ENCODE assay signal across 8 mouse cellular contexts in the genomic region with DNA sequence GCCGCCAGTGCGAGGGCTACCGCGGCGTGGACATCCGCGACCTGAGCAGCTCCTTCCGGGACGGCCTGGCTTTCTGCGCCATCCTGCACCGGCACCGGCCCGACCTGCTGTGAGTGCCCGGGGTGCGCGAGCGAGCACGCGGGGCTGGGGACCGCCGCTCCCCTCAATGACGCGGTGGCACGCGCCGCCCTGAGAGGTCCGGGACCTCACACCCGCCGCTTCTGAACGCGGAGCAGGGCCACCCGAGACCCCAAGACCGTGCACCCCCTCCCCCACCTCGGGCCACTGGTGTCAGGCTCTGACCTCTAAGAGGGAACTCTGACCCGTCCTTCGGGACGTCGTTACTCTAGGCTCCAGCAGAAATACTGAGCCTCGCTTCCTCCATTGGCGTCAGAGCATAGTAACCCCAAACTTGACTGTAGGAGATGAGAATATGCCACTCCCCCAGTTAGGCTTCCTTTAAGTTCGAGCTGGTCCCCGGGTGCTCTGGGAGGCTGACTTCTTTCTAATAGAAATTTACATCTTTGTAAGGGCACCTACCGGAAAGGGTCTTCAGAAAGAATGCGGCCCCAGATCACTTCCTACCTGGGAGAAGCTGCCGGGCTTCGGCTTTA. TPM values are rescaled to one million over a fixed set of nuclear protein-coding genes. Genes with fewer than 3 reads are reported as not detected.
A peak's percentile ranks its signal among the peaks of the same experiment; 100 is the strongest.
DNase-seq lines count a peak whose midpoint lies in the region; ATAC-seq and TF ChIP-seq lines count a peak whose summit lies in the region.

No protein-coding gene starts in this region.

- no peaks in the 10 kb centered on the region for H3K9me3 ChIP-seq in forebrain, embryonic 15.5 days
- no peaks in the 10 kb centered on the region for H3K9me3 ChIP-seq in neural tube, embryonic 13.5 days

- peak overlapping the region; percentile 43; the same call in 1 of the 2 replicates for H3K27ac ChIP-seq in forebrain, embryonic 15.5 days (replicated peaks)
- H3K27ac ChIP-seq in liver, adult 2 months (replicated peaks; ENCODE audit: insufficient read depth, low read depth, low read length): peak overlapping the region; percentile 68
- peak overlapping the region; percentile 80 for H3K27ac ChIP-seq in neural tube, embryonic 13.5 days (replicated peaks)

- no peak for DNase-seq in lung, adult 2 months
- DNase-seq in lung, postnatal 4 days: no peak
- DNase-seq in liver, adult 2 months (ENCODE audit: extremely low read depth, low read depth, low spot score): peak; percentile 54
- no peak for DNase-seq in cerebellum, postnatal 25 days

- peak; percentile 55 for ATAC-seq in activated CD4-positive, CD25-positive, alpha-beta regulatory T cell, adult 4 months
- ATAC-seq in forebrain, embryonic 15.5 days (replicated peaks): peak; percentile 50
- ATAC-seq in neural tube, embryonic 13.5 days (ENCODE audit: low read depth): peak; percentile 60; the same call in 1 of the 2 replicates
- ATAC-seq in megakaryocyte-erythroid progenitor cell, adult 5-6 weeks (replicated peaks; ENCODE audit: low FRiP score, low TSS enrichment, poor library complexity, severe bottlenecking): no peak

- peak overlapping the region; percentile 98 for H3K4me2 ChIP-seq in forebrain, embryonic 15.5 days (replicated peaks)
- H3K4me2 ChIP-seq in neural tube, embryonic 13.5 days: peak overlapping the region; percentile 97

- no peaks in the 10 kb centered on the region for H3K36me3 ChIP-seq in forebrain, embryonic 15.5 days
- no peaks in the 10 kb centered on the region for H3K36me3 ChIP-seq in liver, adult 2 months (ENCODE audit: control insufficient read depth, insufficient read depth, low read length)
- peaks cover 7% of the 10 kb centered on the region for H3K36me3 ChIP-seq in neural tube, embryonic 13.5 days

- peaks cover 16% of the 10 kb centered on the region for H3K79me2 ChIP-seq in liver, adult 2 months (ENCODE audit: control insufficient read depth, insufficient read depth, low read length)

- WGBS in lung, adult 2 months: 1% methylated on average over 46 of the region's 46 CpGs
- WGBS in forebrain, embryonic 15.5 days: under 1% methylated on average over 45 of the region's 46 CpGs
- WGBS in liver, adult 2 months: 1% methylated on average over 46 of the region's 46 CpGs
- WGBS in neural tube, embryonic 13.5 days: under 1% methylated on average over 45 of the region's 46 CpGs

- no peaks in the 10 kb centered on the region for H3K27me3 ChIP-seq in forebrain, embryonic 15.5 days
- no peaks in the 10 kb centered on the region for H3K27me3 ChIP-seq in liver, adult 2 months (ENCODE audit: control insufficient read depth, insufficient read depth, low read length)
- H3K27me3 ChIP-seq in neural tube, embryonic 13.5 days: peaks cover 5% of the 10 kb centered on the region; the same call in 1 of the 2 replicates

- H3K9ac ChIP-seq in forebrain, embryonic 15.5 days (replicated peaks): peak overlapping the region; percentile 94
- H3K9ac ChIP-seq in liver, adult 2 months (ENCODE audit: low read depth, low read length): peak overlapping the region; percentile 98
- peak overlapping the region; percentile 93 for H3K9ac ChIP-seq in neural tube, embryonic 13.5 days

- peak overlapping the region; percentile 83 for H3K4me3 ChIP-seq in lung, adult 2 months (replicated peaks; ENCODE audit: extremely low read depth, low read depth, low read length)
- H3K4me3 ChIP-seq in forebrain, embryonic 15.5 days: peak overlapping the region; percentile 97
- peak overlapping the region; percentile 94 for H3K4me3 ChIP-seq in liver, adult 2 months (ENCODE audit: insufficient read depth, low read depth, low read length)
- peak overlapping the region; percentile 91 for H3K4me3 ChIP-seq in neural tube, embryonic 13.5 days

- TF ChIP-seq POLR2A in lung, adult 2 months (IDR thresholded peaks at IDR 0.05; ENCODE audit: borderline replicate concordance, extremely low read depth, low read depth, low read length): no peak
- no peak for TF ChIP-seq POLR2A in liver, adult 2 months (IDR thresholded peaks at IDR 0.05; ENCODE audit: extremely low read depth, insufficient read depth, low read length)

- TF ChIP-seq CTCF in lung, adult 2 months (IDR thresholded peaks at IDR 0.05; ENCODE audit: insufficient read depth, low read length): no peak
- no peak for TF ChIP-seq CTCF in liver, adult 2 months (IDR thresholded peaks at IDR 0.05; ENCODE audit: low read depth, low read length)

- H3K4me1 ChIP-seq in lung, adult 2 months (ENCODE audit: control insufficient read depth, insufficient read depth, low read length): peaks cover 10% of the 10 kb centered on the region
- H3K4me1 ChIP-seq in forebrain, embryonic 15.5 days: peaks cover 34% of the 10 kb centered on the region
- H3K4me1 ChIP-seq in liver, adult 2 months (ENCODE audit: control insufficient read depth, insufficient read depth, low read length): peaks cover 11% of the 10 kb centered on the region
- peaks cover 36% of the 10 kb centered on the region for H3K4me1 ChIP-seq in neural tube, embryonic 13.5 days (replicated peaks)

RNA-seq across cellular contexts. Expression of a gene that starts 0.7 kb away (rescaled TPM):
- 31.9 and 36.1 TPM in 2 replicates for polyA plus RNA-seq in lung, adult 2 months (2012; rRNA removed)
- polyA plus RNA-seq in activated CD4-positive, CD25-positive, alpha-beta regulatory T cell, adult 4 months (2017; shearing (Covaris generic)): 10 to 100 TPM; 11.1 to 11.3 TPM
- polyA plus RNA-seq in forebrain, embryonic 15.5 days (2015; fragmentation: Nextera tagmentation; extraction: Ambion mirVana): 8.0 and 9.7 TPM in 2 replicates
- total RNA-seq in liver, adult 2 months (2014; rRNA removed): 3.0 and 3.3 TPM in 2 replicates
- polyA plus RNA-seq in liver, adult 2 months (2012; rRNA removed): 6.2 and 8.9 TPM in 2 replicates
- polyA plus RNA-seq in neural tube, embryonic 13.5 days (2015; fragmentation: Nextera tagmentation; extraction: Ambion mirVana): 10.4 and 11.2 TPM in 2 replicates
- total RNA-seq in megakaryocyte-erythroid progenitor cell, adult 5-6 weeks (2014; fragmentation: Nextera tagmentation): 1.5 and 6.4 TPM in 2 replicates
- total RNA-seq in megakaryocyte-erythroid progenitor cell, adult 5-6 weeks (2017): 0.57 and 2.5 TPM in 2 replicates

RNA-seq across cellular contexts. Expression of a gene that starts 31.4 kb away (rescaled TPM):
- polyA plus RNA-seq in lung, adult 2 months (2012; rRNA removed): 35.2 and 38.9 TPM in 2 replicates
- 100 to 1,000 TPM; 105 to 132 TPM for polyA plus RNA-seq in activated CD4-positive, CD25-positive, alpha-beta regulatory T cell, adult 4 months (2017; shearing (Covaris generic))
- 293 and 308 TPM in 2 replicates for polyA plus RNA-seq in forebrain, embryonic 15.5 days (2015; fragmentation: Nextera tagmentation; extraction: Ambion mirVana)
- 29.2 and 36.0 TPM in 2 replicates for total RNA-seq in liver, adult 2 months (2014; rRNA removed)
- polyA plus RNA-seq in liver, adult 2 months (2012; rRNA removed): 29.9 and 33.8 TPM in 2 replicates
- 259 and 278 TPM in 2 replicates for polyA plus RNA-seq in neural tube, embryonic 13.5 days (2015; fragmentation: Nextera tagmentation; extraction: Ambion mirVana)
- total RNA-seq in megakaryocyte-erythroid progenitor cell, adult 5-6 weeks (2014; fragmentation: Nextera tagmentation): 177 and 201 TPM in 2 replicates
- total RNA-seq in megakaryocyte-erythroid progenitor cell, adult 5-6 weeks (2017): 96.2 and 109 TPM in 2 replicates

RNA-seq across cellular contexts. Expression of a gene that starts 31.6 kb away (rescaled TPM):
- polyA plus RNA-seq in lung, adult 2 months (2012; rRNA removed): 20.1 and 20.8 TPM in 2 replicates
- polyA plus RNA-seq in activated CD4-positive, CD25-positive, alpha-beta regulatory T cell, adult 4 months (2017; shearing (Covaris generic)): 1 to 10 TPM; 7.0 to 7.3 TPM
- polyA plus RNA-seq in forebrain, embryonic 15.5 days (2015; fragmentation: Nextera tagmentation; extraction: Ambion mirVana): 11.9 and 16.8 TPM in 2 replicates
- total RNA-seq in liver, adult 2 months (2014; rRNA removed): 0.65 and 0.67 TPM in 2 replicates
- polyA plus RNA-seq in liver, adult 2 months (2012; rRNA removed): 0.25 and 0.65 TPM in 2 replicates
- 12.4 and 13.1 TPM in 2 replicates for polyA plus RNA-seq in neural tube, embryonic 13.5 days (2015; fragmentation: Nextera tagmentation; extraction: Ambion mirVana)
- total RNA-seq in megakaryocyte-erythroid progenitor cell, adult 5-6 weeks (2014; fragmentation: Nextera tagmentation): not detected in 2 replicates
- total RNA-seq in megakaryocyte-erythroid progenitor cell, adult 5-6 weeks (2017): not detected in 2 replicates

RNA-seq across cellular contexts. Expression of a gene that starts 34.4 kb away (rescaled TPM):
- polyA plus RNA-seq in lung, adult 2 months (2012; rRNA removed): 81.2 and 105 TPM in 2 replicates
- 100 to 1,000 TPM; 241 to 298 TPM for polyA plus RNA-seq in activated CD4-positive, CD25-positive, alpha-beta regulatory T cell, adult 4 months (2017; shearing (Covaris generic))
- 192 and 195 TPM in 2 replicates for polyA plus RNA-seq in forebrain, embryonic 15.5 days (2015; fragmentation: Nextera tagmentation; extraction: Ambion mirVana)
- total RNA-seq in liver, adult 2 months (2014; rRNA removed): 82.1 and 94.2 TPM in 2 replicates
- 98.3 and 103 TPM in 2 replicates for polyA plus RNA-seq in liver, adult 2 months (2012; rRNA removed)
- polyA plus RNA-seq in neural tube, embryonic 13.5 days (2015; fragmentation: Nextera tagmentation; extraction: Ambion mirVana): 185 and 196 TPM in 2 replicates
- 218 and 242 TPM in 2 replicates for total RNA-seq in megakaryocyte-erythroid progenitor cell, adult 5-6 weeks (2014; fragmentation: Nextera tagmentation)
- total RNA-seq in megakaryocyte-erythroid progenitor cell, adult 5-6 weeks (2017): 216 and 264 TPM in 2 replicates

RNA-seq across cellular contexts. Expression of a gene that starts 46.7 kb away (rescaled TPM):
- 60.7 and 67.3 TPM in 2 replicates for polyA plus RNA-seq in lung, adult 2 months (2012; rRNA removed)
- 1 to 10 TPM; 7.4 to 8.1 TPM for polyA plus RNA-seq in activated CD4-positive, CD25-positive, alpha-beta regulatory T cell, adult 4 months (2017; shearing (Covaris generic))
- 61.6 and 65.5 TPM in 2 replicates for polyA plus RNA-seq in forebrain, embryonic 15.5 days (2015; fragmentation: Nextera tagmentation; extraction: Ambion mirVana)
- total RNA-seq in liver, adult 2 months (2014; rRNA removed): 5.1 and 6.4 TPM in 2 replicates
- 22.5 and 27.1 TPM in 2 replicates for polyA plus RNA-seq in liver, adult 2 months (2012; rRNA removed)
- polyA plus RNA-seq in neural tube, embryonic 13.5 days (2015; fragmentation: Nextera tagmentation; extraction: Ambion mirVana): 46.5 and 52.9 TPM in 2 replicates
- 24.4 and 44.2 TPM in 2 replicates for total RNA-seq in megakaryocyte-erythroid progenitor cell, adult 5-6 weeks (2014; fragmentation: Nextera tagmentation)
- 15.0 and 15.2 TPM in 2 replicates for total RNA-seq in megakaryocyte-erythroid progenitor cell, adult 5-6 weeks (2017)
